Mouse (Mus musculus) erythroblast, adult 5-6 weeks (primary cell): Measurements from ENCODE around the gene Cacna1d. TPM values are rescaled to one million over a fixed set of nuclear protein-coding genes. Genes with fewer than 3 reads are reported as not detected.

Experiments
- ATAC-seq: replicated peaks from 2 replicates; pipeline ENCODE4 v1.8.0; 2016; ENCODE audit warnings: moderate number of reproducible peaks, mild to moderate bottlenecking, moderate TSS enrichment, inconsistent platforms; ENCODE audit not compliant: poor library complexity, low FRiP score, severe bottlenecking
- total RNA-seq, 2 experiments: library from RNA; stranded (forward) in 1 of 2; stranded (reverse) in 1 of 2; fragments of 150-400 nt in 1 of 2; fragments of 200-764, 138-1000 nt in 1 of 2; gene quantifications; 2 replicates each; pipeline versions ENCODE4 v1.2.3 to v1.2.4; 2015 to 2017; ENCODE audit warnings: low replicate concordance in 2 of 2

Cacna1d gene
- total RNA-seq, 2 experiments from 2014 or later, result 0.17 TPM; not detected in 1

GRCm38 (mm10) chr14:30056031-30056766 lies 435.1 kb downstream of the Cacna1d start:
- no peak for ATAC-seq

GRCm38 (mm10) chr14:30054922-30055321 lies 436.3 kb downstream of the Cacna1d start:
- no peak for ATAC-seq

- no peak for ATAC-seq
Observed at GRCm38 (mm10) chr14:30050280-30050679, 441.0 kb downstream of the Cacna1d start.

GRCm38 (mm10) chr14:30048049-30048448 lies 443.2 kb downstream of the Cacna1d start:
- ATAC-seq, result no peak

- no peak for ATAC-seq
Observed at GRCm38 (mm10) chr14:30046976-30047375, 444.3 kb downstream of the Cacna1d start.

GRCm38 (mm10) chr14:30045704-30046220 lies 445.5 kb downstream of the Cacna1d start:
- no peak for ATAC-seq

GRCm38 (mm10) chr14:30045239-30045638 lies 446.0 kb downstream of the Cacna1d start:
- no peak for ATAC-seq

- ATAC-seq, result no peak
Observed at GRCm38 (mm10) chr14:30043356-30043940, 447.8 kb downstream of the Cacna1d start.

- ATAC-seq, result no peak
Observed at GRCm38 (mm10) chr14:30041836-30042235, 449.4 kb downstream of the Cacna1d start.

- ATAC-seq, result no peak
Observed at GRCm38 (mm10) chr14:30039413-30039812, 451.8 kb downstream of the Cacna1d start.

GRCm38 (mm10) chr14:30038431-30038830 lies 452.8 kb downstream of the Cacna1d start:
- ATAC-seq, result no peak

GRCm38 (mm10) chr14:30033405-30033804 lies 457.9 kb downstream of the Cacna1d start:
- no peak for ATAC-seq

- no peak for ATAC-seq
Observed at GRCm38 (mm10) chr14:30027378-30027777, 463.9 kb downstream of the Cacna1d start.

- no peak for ATAC-seq
Observed at GRCm38 (mm10) chr14:30024387-30024786, 466.9 kb downstream of the Cacna1d start.

GRCm38 (mm10) chr14:30022471-30022870 lies 468.8 kb downstream of the Cacna1d start:
- ATAC-seq, result no peak

GRCm38 (mm10) chr14:30019792-30020575 lies 471.3 kb downstream of the Cacna1d start:
- no peak for ATAC-seq

- ATAC-seq, result no peak
Observed at GRCm38 (mm10) chr14:30019375-30019774, 471.9 kb downstream of the Cacna1d start.

- no peak for ATAC-seq
Observed at GRCm38 (mm10) chr14:30018846-30019245, 472.4 kb downstream of the Cacna1d start.

- ATAC-seq, result no peak
Observed at GRCm38 (mm10) chr14:30018463-30018801, 472.8 kb downstream of the Cacna1d start.

- ATAC-seq, result no peak
Observed at GRCm38 (mm10) chr14:30017794-30018462, 473.3 kb downstream of the Cacna1d start.
